Mouse (Mus musculus): ENCODE measurements around the gene Ybx2. TPM values are rescaled to one million over a fixed set of nuclear protein-coding genes. Genes with fewer than 3 reads are reported as not detected.
"Not testable (repeated sequence)": the region's sequence is repeated elsewhere in the genome, so short reads cannot be mapped to it uniquely, and the experiment has no call there.

The Ybx2 gene
- polyA plus RNA-seq, 1 experiment from 2014 or later, result 2.4 TPM

DNA sequence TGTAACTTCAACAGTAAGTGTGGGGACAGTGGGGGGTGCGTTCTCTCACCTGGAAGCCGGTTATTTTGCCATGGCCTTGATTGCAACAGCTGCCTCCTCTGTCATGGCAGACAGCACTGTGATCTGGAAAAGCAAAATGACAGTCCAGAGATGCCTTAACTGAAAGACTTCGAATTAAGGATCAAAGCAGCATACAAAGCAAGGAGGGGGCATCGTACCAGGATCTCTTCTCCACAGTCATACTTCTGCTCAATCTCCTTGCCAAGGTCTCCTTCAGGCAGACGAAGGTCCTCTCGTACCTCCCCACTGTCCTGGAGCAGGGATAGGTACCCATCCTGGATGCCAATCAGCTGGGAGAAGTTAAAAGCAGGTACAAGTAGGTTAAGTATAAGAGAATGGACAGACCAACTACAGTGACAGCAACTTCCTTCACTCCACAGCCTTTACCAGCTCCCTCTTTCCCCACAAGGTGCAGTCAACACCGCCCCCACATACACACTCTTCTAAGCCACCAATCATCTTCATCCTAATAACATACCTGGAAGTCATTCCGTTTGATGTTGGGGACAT, 18.1 kb upstream of the Ybx2 start:
- peak overlapping the region; percentile 20; the same call in 1 of the 2 replicates for H3K4me3 ChIP-seq
- peaks cover 72% of the 10 kb centered on the region for H3K4me1 ChIP-seq
- 88% methylated on average over 8 of the region's 8 CpGs for WGBS

DNA sequence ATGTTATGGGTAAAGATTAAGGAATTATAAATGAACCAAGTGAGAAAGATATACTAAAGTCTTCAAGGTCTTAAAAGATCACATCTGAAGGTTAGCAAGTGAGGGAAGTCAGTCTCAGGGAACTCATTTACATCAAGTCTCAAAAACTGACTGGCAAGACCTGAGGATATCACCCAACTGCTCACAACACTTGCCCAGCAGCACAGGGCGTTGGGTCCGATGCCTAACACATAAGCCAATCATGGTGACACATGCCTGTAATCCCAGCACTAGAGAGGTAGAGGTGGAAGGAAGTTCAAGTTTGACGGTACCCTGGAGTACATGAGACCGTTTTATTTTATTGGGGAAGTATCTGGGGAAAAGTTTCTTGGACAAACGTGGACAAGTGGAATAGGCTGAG, 17.5 kb upstream of the Ybx2 start:
- Histone ChIP-seq H3K27ac (replicated peaks) (no peak overlapping the region), H3K9me3 (replicated peaks) (no peaks in the 10 kb centered on the region), H3K4me3 (peak overlapping the region; percentile 99; the same call in 1 of the 2 replicates), H3K36me3 (peaks cover 57% of the 10 kb centered on the region), H3K27me3 (ENCODE audit: low read depth, poor library complexity, severe bottlenecking) (no peaks in the 10 kb centered on the region), H3K4me1 (peaks cover 73% of the 10 kb centered on the region)
- WGBS, result 90% methylated on average over 5 of the region's 5 CpGs
- DNase-seq (ENCODE audit: low spot score), result no peak

More for the DNA sequence above, 18.1 kb upstream of the Ybx2 start:
- H3K27me3 ChIP-seq (ENCODE audit: low read depth, poor library complexity, severe bottlenecking), result no peaks in the 10 kb centered on the region
- DNase-seq (ENCODE audit: low spot score), result no peak
- peaks cover 63% of the 10 kb centered on the region for H3K36me3 ChIP-seq
- no peaks in the 10 kb centered on the region for H3K9me3 ChIP-seq (replicated peaks)
- no peak overlapping the region for H3K27ac ChIP-seq (replicated peaks)

DNA sequence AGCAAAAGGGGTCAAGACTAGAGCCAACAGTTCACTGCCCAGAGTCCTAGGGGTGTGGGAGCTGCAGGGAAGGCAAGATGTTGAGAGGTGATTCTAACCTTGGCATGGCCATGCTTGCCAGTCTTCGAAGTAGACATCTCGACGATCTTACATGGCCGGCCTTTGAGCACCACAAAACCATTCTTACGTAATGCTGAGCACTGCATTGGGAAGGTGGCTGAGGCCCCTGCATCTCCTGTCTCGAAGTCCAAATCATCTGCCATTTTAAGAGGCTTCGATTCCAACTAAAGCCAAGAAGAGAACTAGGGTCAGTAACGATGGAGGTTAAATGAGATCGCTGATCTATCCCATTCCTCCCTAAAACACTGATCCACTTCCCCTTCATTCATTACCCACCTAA, 16.5 kb upstream of the Ybx2 start:
- H3K9me3 ChIP-seq (replicated peaks), result no peaks in the 10 kb centered on the region
- 88% methylated on average over 9 of the region's 9 CpGs for WGBS
- peak overlapping the region; percentile 99 for H3K4me3 ChIP-seq
- H3K27ac ChIP-seq (replicated peaks), result peak overlapping the region; percentile 99; the same call in 1 of the 2 replicates
- no peak for DNase-seq (ENCODE audit: low spot score)
- H3K27me3 ChIP-seq (ENCODE audit: low read depth, poor library complexity, severe bottlenecking), result no peaks in the 10 kb centered on the region
- H3K36me3 ChIP-seq, result peaks cover 52% of the 10 kb centered on the region
- H3K4me1 ChIP-seq, result peaks cover 68% of the 10 kb centered on the region

DNA sequence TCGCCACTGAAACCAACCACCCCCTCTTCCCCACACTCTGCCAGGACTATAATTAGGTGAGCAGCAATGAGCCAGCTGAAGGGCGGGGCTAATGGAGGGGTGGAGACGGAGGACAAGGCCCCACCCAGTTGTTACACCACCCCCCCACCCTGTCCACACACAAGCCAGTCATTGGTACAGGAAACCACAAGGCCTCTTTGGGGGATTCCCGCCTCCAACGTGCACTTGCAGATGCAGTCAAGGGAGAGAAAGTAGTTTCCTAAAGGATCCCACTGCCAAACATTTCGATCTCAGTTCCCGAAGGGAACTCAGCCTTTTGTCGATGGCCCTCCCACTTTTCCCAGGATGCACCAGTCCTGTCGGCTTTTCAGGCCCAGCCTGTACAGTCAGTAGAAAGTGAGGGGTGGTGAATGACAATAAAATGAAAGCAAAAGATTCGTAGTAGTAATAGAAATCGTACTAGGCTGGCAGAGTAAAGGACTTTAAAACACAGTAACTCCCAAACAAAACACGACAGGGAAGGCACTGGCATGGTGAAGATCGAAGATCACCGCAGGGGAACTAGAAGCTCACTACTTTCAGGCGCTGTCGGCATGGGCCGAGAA, 15.8 kb upstream of the Ybx2 start:
- WGBS, result 3% methylated on average over 17 of the region's 17 CpGs
- DNase-seq (ENCODE audit: low spot score), result peak; percentile 50
- no peaks in the 10 kb centered on the region for H3K9me3 ChIP-seq (replicated peaks)
- peaks cover 50% of the 10 kb centered on the region for H3K36me3 ChIP-seq
- peak overlapping the region; percentile 99 for H3K4me3 ChIP-seq
- peaks cover 61% of the 10 kb centered on the region for H3K4me1 ChIP-seq
- H3K27me3 ChIP-seq (ENCODE audit: low read depth, poor library complexity, severe bottlenecking), result no peaks in the 10 kb centered on the region
- peak overlapping the region; percentile 99 for H3K27ac ChIP-seq (replicated peaks)

DNA sequence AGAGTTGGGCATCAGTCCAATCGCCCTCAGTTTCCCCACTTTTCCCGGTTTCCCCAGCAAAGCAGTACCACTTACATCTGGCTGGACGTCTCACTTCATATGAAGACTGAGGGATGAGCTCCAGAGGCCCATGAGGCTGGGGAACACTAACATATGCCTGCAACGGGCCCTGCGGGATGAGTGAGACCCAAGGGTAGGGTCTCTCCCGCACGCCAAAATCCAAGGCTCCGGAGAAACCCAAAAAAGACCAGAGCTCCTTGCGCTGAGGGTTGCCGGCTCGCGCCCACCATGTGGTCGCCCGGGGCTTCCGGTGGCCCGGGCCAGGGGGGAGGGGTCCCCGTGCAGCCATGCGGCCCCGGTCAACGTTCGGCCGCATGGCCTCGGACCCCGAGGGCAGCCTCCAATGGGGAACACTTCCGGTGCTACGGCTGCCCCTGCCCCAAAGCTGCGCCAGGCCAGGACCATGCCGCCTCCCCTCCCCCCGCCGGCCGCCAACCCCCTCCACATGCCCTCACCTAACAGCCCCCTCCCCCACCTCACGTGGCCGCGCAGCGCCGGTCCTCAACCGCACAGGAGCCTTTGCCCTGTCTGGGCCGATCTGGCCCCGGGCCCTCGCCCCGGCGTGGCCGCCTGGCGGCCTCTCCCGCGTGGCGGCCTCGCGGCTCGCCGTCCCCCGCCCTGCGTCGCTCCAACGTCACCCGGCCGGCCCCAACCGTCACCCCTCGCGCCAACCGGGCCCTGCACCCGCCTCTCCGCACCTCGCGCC, 15.1 kb upstream of the Ybx2 start:
- peak; percentile 66 for DNase-seq (ENCODE audit: low spot score)
- Histone ChIP-seq H3K4me3 (peak overlapping the region; percentile 99), H3K9me3 (replicated peaks) (no peaks in the 10 kb centered on the region), H3K36me3 (peaks cover 43% of the 10 kb centered on the region), H3K4me1 (peaks cover 54% of the 10 kb centered on the region), H3K27ac (replicated peaks) (peak overlapping the region; percentile 99), H3K27me3 (ENCODE audit: low read depth, poor library complexity, severe bottlenecking) (no peaks in the 10 kb centered on the region)
- WGBS, result under 1% methylated on average over 63 of the region's 65 CpGs

DNA sequence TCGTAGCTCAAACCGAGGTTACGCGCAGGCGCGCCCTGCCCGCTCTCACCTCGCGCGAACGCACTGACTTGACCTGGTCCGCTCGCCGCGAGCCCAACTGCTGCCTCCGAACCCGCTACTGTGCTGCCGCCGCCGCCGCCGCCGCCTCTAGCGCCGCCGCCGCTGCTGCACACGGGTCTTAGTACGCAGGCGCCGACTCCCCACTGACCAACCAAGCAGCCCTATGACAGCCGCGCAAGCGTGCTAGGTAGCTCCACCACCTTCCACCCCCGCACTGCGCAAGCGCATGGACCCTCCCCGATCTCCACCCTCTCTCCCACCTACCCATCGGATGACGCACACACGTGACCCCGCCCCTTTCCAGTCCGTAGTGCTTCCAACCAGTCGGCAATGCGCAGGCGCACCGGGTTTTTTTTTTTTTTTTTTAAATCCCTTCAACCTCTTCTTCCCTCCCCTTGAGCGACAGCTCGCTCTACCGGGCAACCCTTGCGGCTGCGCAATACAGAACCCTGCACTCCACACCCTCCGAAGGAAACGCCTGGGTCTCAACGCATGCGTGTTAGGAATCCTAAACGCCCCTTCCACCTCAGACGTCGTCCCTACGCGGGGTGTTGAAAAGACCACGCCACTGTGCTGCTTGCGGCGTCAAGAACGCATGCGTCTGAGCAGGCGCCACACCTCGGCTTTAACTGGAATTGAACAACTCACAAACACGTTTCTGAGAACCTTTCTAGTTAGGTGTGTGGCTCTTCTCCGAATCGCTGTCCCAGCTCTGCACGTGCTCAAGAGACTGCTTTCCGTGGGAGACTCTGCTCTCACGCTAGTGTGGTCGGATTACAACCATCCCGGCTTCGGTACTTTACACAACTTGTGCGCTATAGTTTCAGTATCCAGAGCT, 14.2 kb upstream of the Ybx2 start, which contains the start of gene Eif5a:
Gene Eif5a (minus strand): TSS at position 845 of the 898 bp plus-strand sequence.
- peak within 1 kb of the TSS; percentile 99 for H3K27ac ChIP-seq (replicated peaks)
- WGBS, result under 1% methylated on average over 78 of the region's 78 CpGs
- DNase-seq (ENCODE audit: low spot score), result peak; percentile 100

DNA sequence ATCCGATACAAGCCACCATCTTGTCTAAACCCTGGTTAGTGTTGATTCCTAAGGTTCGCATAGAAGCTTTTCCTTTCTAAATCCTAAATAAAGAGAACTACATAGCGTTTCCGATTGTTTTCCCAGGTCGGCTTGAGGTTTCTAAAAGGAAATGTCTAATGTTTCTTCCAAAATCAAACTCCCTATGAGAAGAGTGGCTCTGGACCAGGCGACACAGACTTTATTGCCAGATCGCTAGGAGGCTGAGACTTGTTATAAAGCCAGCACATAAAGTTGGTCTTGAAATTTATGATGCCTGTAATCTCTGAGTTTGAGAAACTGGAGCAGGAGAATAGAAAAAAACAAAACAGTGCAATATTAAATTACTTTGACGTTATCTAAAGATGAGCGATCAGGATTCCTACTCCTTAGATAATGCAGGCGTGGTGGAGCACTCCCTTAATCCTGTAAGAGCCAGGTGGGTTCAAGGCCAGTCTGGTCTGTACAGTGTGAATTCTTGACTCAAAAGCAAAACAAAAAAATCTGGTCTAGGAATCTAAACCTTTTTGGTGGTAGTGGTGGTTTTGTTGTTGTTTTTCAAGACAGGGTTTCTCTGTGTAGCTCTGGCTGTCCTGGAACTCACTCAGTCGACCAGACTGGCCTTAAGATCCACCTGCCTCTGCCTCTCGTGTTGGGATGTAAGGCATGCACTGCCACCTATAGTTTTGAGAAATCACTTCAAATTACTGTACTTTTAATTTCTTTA, 13.4 kb upstream of the Ybx2 start:
- Histone ChIP-seq H3K9me3 (replicated peaks) (no peaks in the 10 kb centered on the region), H3K4me1 (peaks cover 36% of the 10 kb centered on the region), H3K27me3 (ENCODE audit: low read depth, poor library complexity, severe bottlenecking) (no peaks in the 10 kb centered on the region), H3K36me3 (peaks cover 26% of the 10 kb centered on the region), H3K27ac (replicated peaks) (peak overlapping the region; percentile 99), H3K4me3 (peak overlapping the region; percentile 99)
- DNase-seq (ENCODE audit: low spot score), result no peak
- WGBS, result 5% methylated on average over 12 of the region's 12 CpGs

More for the DNA sequence above, 14.2 kb upstream of the Ybx2 start, which contains the start of gene Eif5a:
- Histone ChIP-seq H3K9me3 (replicated peaks) (no peaks in the 10 kb centered on the region), H3K36me3 (peaks cover 34% of the 10 kb centered on the region), H3K4me3 (peak within 1 kb of the TSS; percentile 99), H3K27me3 (ENCODE audit: low read depth, poor library complexity, severe bottlenecking) (no peaks in the 10 kb centered on the region), H3K4me1 (peaks cover 45% of the 10 kb centered on the region)

DNA sequence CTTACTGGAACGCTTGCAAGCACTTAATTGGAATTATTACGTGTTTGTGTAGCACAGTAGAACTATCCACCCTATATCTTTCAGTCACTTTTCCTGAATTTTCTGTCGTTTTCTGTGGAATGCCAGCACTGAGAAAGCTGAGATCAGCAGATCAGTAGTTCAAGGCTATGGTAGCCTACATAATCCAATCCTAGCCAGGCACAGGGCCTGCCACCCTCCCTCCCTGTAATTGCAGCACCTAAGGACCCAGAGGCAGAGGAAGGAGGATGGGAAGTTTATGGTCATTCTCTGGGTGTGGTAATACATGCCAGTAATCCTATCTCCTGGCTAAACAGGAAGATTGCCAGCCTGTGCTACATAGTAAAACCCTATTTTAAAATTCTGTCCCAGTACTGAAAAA, 12.8 kb upstream of the Ybx2 start:
- peak overlapping the region; percentile 99 for H3K27ac ChIP-seq (replicated peaks)
- H3K4me1 ChIP-seq, result peaks cover 32% of the 10 kb centered on the region
- peaks cover 19% of the 10 kb centered on the region for H3K36me3 ChIP-seq
- no peak for DNase-seq (ENCODE audit: low spot score)
- H3K4me3 ChIP-seq, result peak overlapping the region; percentile 99
- no peaks in the 10 kb centered on the region for H3K27me3 ChIP-seq (ENCODE audit: low read depth, poor library complexity, severe bottlenecking)
- 69% methylated on average over 3 of the region's 3 CpGs for WGBS
- H3K9me3 ChIP-seq (replicated peaks), result no peaks in the 10 kb centered on the region

DNA sequence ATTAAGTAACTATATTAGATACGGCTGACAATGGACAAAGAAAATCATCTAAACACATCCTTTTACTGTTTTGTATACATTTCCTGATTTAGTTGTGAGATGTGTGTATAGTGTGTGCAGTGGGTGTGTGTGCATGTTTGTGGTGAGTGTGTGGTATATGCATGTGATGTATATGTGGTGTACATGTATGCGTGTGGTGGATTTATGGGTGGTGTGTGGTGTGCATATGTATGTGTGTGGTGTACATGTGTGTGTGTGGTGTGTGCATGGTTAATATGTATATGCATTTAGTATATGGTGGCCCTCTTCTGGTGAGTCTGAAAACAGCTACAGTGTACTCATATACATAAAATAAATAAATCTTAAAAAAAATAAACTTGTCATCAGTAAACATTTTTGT, 8.1 kb upstream of the Ybx2 start:
- no peaks in the 10 kb centered on the region for H3K27me3 ChIP-seq (ENCODE audit: low read depth, poor library complexity, severe bottlenecking)
- peaks cover 6% of the 10 kb centered on the region for H3K4me1 ChIP-seq
- DNase-seq (ENCODE audit: low spot score), result no peak
- H3K9me3 ChIP-seq (replicated peaks), result no peaks in the 10 kb centered on the region
- H3K4me3 ChIP-seq, result no peak overlapping the region
- H3K27ac ChIP-seq (replicated peaks), result no peak overlapping the region
- H3K36me3 ChIP-seq, result no peaks in the 10 kb centered on the region
- 96% methylated on average over 2 of the region's 2 CpGs for WGBS

DNA sequence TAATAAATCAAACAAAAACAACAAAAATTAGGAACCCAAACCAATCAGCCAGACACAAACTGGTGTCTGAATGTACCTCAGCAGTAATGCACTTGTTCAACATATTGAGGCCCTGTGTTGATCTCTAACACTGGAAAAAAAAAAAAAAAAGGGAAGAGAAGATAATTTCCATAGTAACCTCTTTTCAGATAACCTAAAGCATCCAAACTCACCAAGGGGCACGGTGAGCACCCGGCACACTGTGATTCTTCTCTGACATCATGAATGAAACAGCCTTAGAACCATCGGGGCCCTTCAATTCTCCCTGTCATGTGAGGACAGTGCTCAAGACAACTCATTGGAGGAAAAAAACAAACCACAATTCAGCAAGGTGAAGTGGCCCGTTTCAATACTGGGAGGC, 5.9 kb upstream of the Ybx2 start:
- WGBS, result 94% methylated on average over 4 of the region's 4 CpGs

DNA sequence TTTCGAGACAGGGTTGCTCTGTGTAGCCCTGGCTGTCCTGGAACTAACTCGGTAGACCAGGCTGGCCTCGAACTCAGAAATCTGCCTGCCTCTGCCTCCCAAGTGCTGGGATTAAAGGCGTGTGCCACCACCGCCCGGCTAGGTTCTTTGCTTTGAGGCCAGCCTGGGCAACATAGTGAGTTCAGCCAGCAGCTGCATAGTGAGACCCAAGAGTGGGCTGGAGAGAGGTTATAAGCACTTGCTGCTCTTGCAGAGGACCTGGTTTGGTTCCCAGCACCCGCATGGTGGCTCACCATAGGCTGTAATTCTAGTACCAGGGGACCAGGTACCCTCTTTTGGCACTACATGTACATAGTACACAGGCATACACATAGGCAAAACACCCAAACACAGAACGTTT, 5.4 kb upstream of the Ybx2 start:
- not testable (repeated sequence) for DNase-seq (ENCODE audit: low spot score); H3K27ac ChIP-seq (replicated peaks); H3K36me3 ChIP-seq; H3K4me3 ChIP-seq; H3K9me3 ChIP-seq (replicated peaks)
- Histone ChIP-seq H3K4me1 (peaks cover 13% of the 10 kb centered on the region), H3K27me3 (ENCODE audit: low read depth, poor library complexity, severe bottlenecking) (peaks cover 11% of the 10 kb centered on the region)
- 89% methylated on average over 8 of the region's 8 CpGs for WGBS

More for the DNA sequence above, 5.9 kb upstream of the Ybx2 start:
- no peak for DNase-seq (ENCODE audit: low spot score)
- Histone ChIP-seq H3K9me3 (replicated peaks) (no peaks in the 10 kb centered on the region), H3K4me1 (peaks cover 10% of the 10 kb centered on the region; the same call in 1 of the 2 replicates), H3K27ac (replicated peaks) (no peak overlapping the region), H3K27me3 (ENCODE audit: low read depth, poor library complexity, severe bottlenecking) (peaks cover 6% of the 10 kb centered on the region), H3K36me3 (no peaks in the 10 kb centered on the region), H3K4me3 (no peak overlapping the region)
